Mouse (Mus musculus) heart, embryonic 16.5 days (tissue): ENCODE measurements at regions not wholly inside any gene's neighbourhood (a gene's known extent, or its start where the extent isn't known, plus 50 kb on each side); places are given as distances from the start of the nearest gene placed in this dataset.

ENCODE experiments used
- ATAC-seq: fragments of 200-750 bp; cut with Nextera tagmentation; replicated peaks from 2 replicates; pipeline ENCODE4 v1.8.0; 2017; ENCODE audit warnings: moderate number of reproducible peaks; ENCODE audit not compliant: insufficient read depth, low FRiP score; ENCODE audit errors: extremely low read depth
- H3K27ac ChIP-seq: fragments of 300-500 bp; sonication (generic); 2 replicates; pipeline ENCODE4 v1.5.1; 2014; ENCODE audit warnings: mild to moderate bottlenecking, low read length, control low read depth, moderate library complexity
- H3K27me3 ChIP-seq: fragments of 300-500 bp; sonication (generic); 2 replicates; pipeline ENCODE4 v1.6.1; 2014; ENCODE audit warnings: low read length, mixed read lengths; ENCODE audit not compliant: control insufficient read depth, insufficient read depth
- H3K36me3 ChIP-seq: fragments of 300-500 bp; sonication (generic); 2 replicates; pipeline ENCODE4 v1.6.1; 2014; ENCODE audit not compliant: control insufficient read depth, insufficient read depth
- H3K4me1 ChIP-seq: fragments of 300-500 bp; sonication (generic); 2 replicates; pipeline ENCODE4 v1.6.1; 2014; ENCODE audit warnings: low read length, mixed read lengths; ENCODE audit not compliant: control insufficient read depth, insufficient read depth
- H3K4me2 ChIP-seq: fragments of 300-500 bp; sonication (generic); 2 replicates; pipeline ENCODE4 v1.6.1; 2014; ENCODE audit warnings: low read depth, mild to moderate bottlenecking, control low read depth, low read length
- H3K4me3 ChIP-seq: fragments of 300-500 bp; sonication (generic); 2 replicates; pipeline ENCODE4 v1.5.1; 2014; ENCODE audit warnings: mild to moderate bottlenecking, control low read depth, low read length
- H3K9ac ChIP-seq: fragments of 300-500 bp; sonication (generic); 2 replicates; pipeline ENCODE4 v1.6.1; 2014; ENCODE audit warnings: low read length, control low read depth
- H3K9me3 ChIP-seq: fragments of 300-500 bp; sonication (generic); replicated peaks from 2 replicates; pipeline ENCODE4 v1.6.1; 2016; ENCODE audit warnings: low read length; ENCODE audit not compliant: control insufficient read depth
- WGBS: fragments of 180-500 bp; shearing (Covaris S2); extraction: QIAGEN DNeasy Blood & Tissue Kit; methylation state at CpG from one replicate; pipeline ENCODE4 v1.1.7; 2014; 5-methylcytosine and 5-hydroxymethylcytosine counted together

- Histone ChIP-seq H3K4me1 (no peaks in the 10 kb centered on the region), H3K4me3 (no peak overlapping the region), H3K9me3 (no peaks in the 10 kb centered on the region), H3K27ac (no peak overlapping the region), H3K27me3 (no peaks in the 10 kb centered on the region), H3K4me2 (no peak overlapping the region), H3K36me3 (no peaks in the 10 kb centered on the region), H3K9ac (no peak overlapping the region)
- no peak for ATAC-seq
- WGBS: 64% methylated on average over 16 of the region's 16 CpGs
These were observed 618.1 kb upstream of the Tenm3 start for GRCm38 (mm10) chr8:49461724-49462473.

GRCm38 (mm10) chr8:49445444-49445843, 601.7 kb upstream of the Tenm3 start:
- no peak overlapping the region for H3K9ac ChIP-seq
- H3K4me3 ChIP-seq: no peak overlapping the region
- no peak for ATAC-seq

GRCm38 (mm10) chr8:49441270-49441669, 597.5 kb upstream of the Tenm3 start:
- no peak for ATAC-seq
- H3K27me3 ChIP-seq: no peaks in the 10 kb centered on the region
- no peaks in the 10 kb centered on the region for H3K9me3 ChIP-seq
- no peak overlapping the region for H3K27ac ChIP-seq
- H3K36me3 ChIP-seq: no peaks in the 10 kb centered on the region
- H3K4me3 ChIP-seq: no peak overlapping the region
- H3K4me1 ChIP-seq: no peaks in the 10 kb centered on the region
- H3K4me2 ChIP-seq: no peak overlapping the region
- no peak overlapping the region for H3K9ac ChIP-seq

More at GRCm38 (mm10) chr8:49445444-49445843, 601.7 kb upstream of the Tenm3 start:
- 62% methylated on average over 5 of the region's 5 CpGs for WGBS
- no peak overlapping the region for H3K4me2 ChIP-seq
- no peak overlapping the region for H3K27ac ChIP-seq
- no peaks in the 10 kb centered on the region for H3K9me3 ChIP-seq
- no peaks in the 10 kb centered on the region for H3K4me1 ChIP-seq
- no peaks in the 10 kb centered on the region for H3K36me3 ChIP-seq
- no peaks in the 10 kb centered on the region for H3K27me3 ChIP-seq

GRCm38 (mm10) chr8:49396519-49396918, 552.8 kb upstream of the Tenm3 start:
- Histone ChIP-seq H3K4me3 (no peak overlapping the region), H3K27me3 (no peaks in the 10 kb centered on the region), H3K9me3 (no peaks in the 10 kb centered on the region), H3K4me2 (no peak overlapping the region), H3K27ac (no peak overlapping the region), H3K36me3 (no peaks in the 10 kb centered on the region), H3K4me1 (no peaks in the 10 kb centered on the region), H3K9ac (no peak overlapping the region)
- ATAC-seq: no peak
- WGBS: 69% methylated on average over 4 of the region's 4 CpGs

- no peak overlapping the region for H3K27ac ChIP-seq
- H3K9me3 ChIP-seq: no peaks in the 10 kb centered on the region
- no peaks in the 10 kb centered on the region for H3K36me3 ChIP-seq
- H3K27me3 ChIP-seq: no peaks in the 10 kb centered on the region
- H3K4me2 ChIP-seq: no peak overlapping the region
- H3K9ac ChIP-seq: no peak overlapping the region
- H3K4me1 ChIP-seq: no peaks in the 10 kb centered on the region
- no peak overlapping the region for H3K4me3 ChIP-seq
- no peak for ATAC-seq
- WGBS: 28% methylated on average over 1 of the region's 1 CpGs
These were observed 551.3 kb upstream of the Tenm3 start for GRCm38 (mm10) chr8:49395029-49395428.

GRCm38 (mm10) chr8:49389525-49389924, 545.8 kb upstream of the Tenm3 start:
- Histone ChIP-seq H3K27ac (no peak overlapping the region), H3K4me3 (no peak overlapping the region), H3K4me2 (no peak overlapping the region), H3K27me3 (no peaks in the 10 kb centered on the region), H3K36me3 (no peaks in the 10 kb centered on the region), H3K9ac (no peak overlapping the region), H3K9me3 (no peaks in the 10 kb centered on the region), H3K4me1 (peaks cover 8% of the 10 kb centered on the region; the same call in 1 of the 2 replicates)
- no peak for ATAC-seq
- WGBS: 70% methylated on average over 3 of the region's 3 CpGs

GRCm38 (mm10) chr8:49387587-49387986, 543.8 kb upstream of the Tenm3 start:
- Histone ChIP-seq H3K4me3 (no peak overlapping the region), H3K4me1 (peaks cover 8% of the 10 kb centered on the region; the same call in 1 of the 2 replicates), H3K4me2 (no peak overlapping the region), H3K27ac (no peak overlapping the region), H3K9me3 (no peaks in the 10 kb centered on the region), H3K27me3 (no peaks in the 10 kb centered on the region), H3K9ac (no peak overlapping the region), H3K36me3 (no peaks in the 10 kb centered on the region)
- ATAC-seq: no peak; the same call in 1 of the 2 replicates
- WGBS: 30% methylated on average over 2 of the region's 2 CpGs

- no peaks in the 10 kb centered on the region for H3K4me1 ChIP-seq
- no peaks in the 10 kb centered on the region for H3K27me3 ChIP-seq
- 87% methylated on average over 9 of the region's 9 CpGs for WGBS
- no peaks in the 10 kb centered on the region for H3K9me3 ChIP-seq
- no peak overlapping the region for H3K4me3 ChIP-seq
- no peak overlapping the region for H3K27ac ChIP-seq
- H3K4me2 ChIP-seq: no peak overlapping the region
- H3K36me3 ChIP-seq: no peaks in the 10 kb centered on the region
- H3K9ac ChIP-seq: no peak overlapping the region
- no peak for ATAC-seq
These were observed 528.9 kb upstream of the Tenm3 start for GRCm38 (mm10) chr8:49372686-49373085.

- Histone ChIP-seq H3K9ac (no peak overlapping the region), H3K4me3 (no peak overlapping the region), H3K4me2 (no peak overlapping the region), H3K27me3 (no peaks in the 10 kb centered on the region), H3K27ac (no peak overlapping the region), H3K9me3 (no peaks in the 10 kb centered on the region), H3K4me1 (no peaks in the 10 kb centered on the region), H3K36me3 (no peaks in the 10 kb centered on the region)
- ATAC-seq: no peak
- WGBS: 76% methylated on average over 2 of the region's 2 CpGs
These were observed 518.9 kb upstream of the Tenm3 start for GRCm38 (mm10) chr8:49362682-49363081.
